Mouse (Mus musculus): Measurements from ENCODE around the gene Zfp976.
"Not testable (repeated sequence)": the region's sequence is repeated elsewhere in the genome, so short reads cannot be mapped to it uniquely, and the experiment has no call there.

Zfp976 gene

GRCm38 (mm10) chr7:42642152-42643115, at the start of gene Zfp976:
TSS of gene Zfp976 (minus strand) at chr7:42642588.
- peak; percentile 41 for DNase-seq

GRCm38 (mm10) chr7:42680081-42680480, 37.7 kb upstream of the Zfp976 start:
- not testable (repeated sequence) for DNase-seq

- not testable (repeated sequence) for DNase-seq
Measured at GRCm38 (mm10) chr7:42679646-42680045, 37.3 kb upstream of the Zfp976 start.

- not testable (repeated sequence) for DNase-seq
Measured at GRCm38 (mm10) chr7:42660140-42660539, 17.8 kb upstream of the Zfp976 start.

GRCm38 (mm10) chr7:42655211-42655610, 12.8 kb upstream of the Zfp976 start:
- not testable (repeated sequence) for DNase-seq

- DNase-seq = not testable (repeated sequence)
Measured at GRCm38 (mm10) chr7:42643120-42643620, 782 bp upstream of the Zfp976 start.

- DNase-seq = not testable (repeated sequence)
Measured at GRCm38 (mm10) chr7:42631031-42631430, 11.4 kb downstream of the Zfp976 start.

GRCm38 (mm10) chr7:42595666-42596065, 46.7 kb downstream of the Zfp976 start:
- not testable (repeated sequence) for DNase-seq

- not testable (repeated sequence) for DNase-seq
Measured at GRCm38 (mm10) chr7:42592413-42592812, 50.0 kb downstream of the Zfp976 start, which contains the start of gene Zfp977. TSS of gene Zfp977 (minus strand) at chr7:42592547.

GRCm38 (mm10) chr7:42591311-42591710, 51.1 kb downstream of the Zfp976 start:
- not testable (repeated sequence) for DNase-seq

- DNase-seq = no peak
Measured at GRCm38 (mm10) chr7:42578488-42578887, 63.9 kb downstream of the Zfp976 start, which contains the start of gene Gm21028. TSS of gene Gm21028 (minus strand) at chr7:42578588.
